Mouse (Mus musculus) lung, postnatal 14 days (tissue): ENCODE measurements at regions not wholly inside any gene's neighbourhood (a gene's known extent, or its start where the extent isn't known, plus 50 kb on each side); places are given as distances from the start of the nearest gene placed in this dataset.

Experiments
- DNase-seq: peaks from one replicate; pipeline ENCODE4 v3.0.0; 2021

DNA sequence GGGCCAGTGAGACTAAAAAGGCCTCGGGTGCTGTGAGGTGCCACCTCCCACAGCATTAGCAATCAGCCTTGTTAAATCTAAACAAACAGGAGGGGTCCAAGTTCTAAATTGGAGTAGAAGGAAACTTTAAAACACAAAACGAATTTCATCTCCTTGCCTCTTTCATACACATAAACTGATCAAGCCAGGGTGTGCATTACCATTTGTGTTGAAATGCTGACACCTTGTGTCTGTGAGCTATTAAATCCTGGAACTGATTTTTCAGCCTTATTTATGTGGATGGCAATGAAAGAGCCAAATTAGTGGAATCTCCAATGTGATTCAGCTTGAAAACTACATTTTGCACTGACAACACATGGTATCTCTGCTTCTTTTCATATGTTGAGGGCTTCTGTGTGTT lies 114.8 kb downstream of the Pcsk1 start:
- no peak for DNase-seq

DNA sequence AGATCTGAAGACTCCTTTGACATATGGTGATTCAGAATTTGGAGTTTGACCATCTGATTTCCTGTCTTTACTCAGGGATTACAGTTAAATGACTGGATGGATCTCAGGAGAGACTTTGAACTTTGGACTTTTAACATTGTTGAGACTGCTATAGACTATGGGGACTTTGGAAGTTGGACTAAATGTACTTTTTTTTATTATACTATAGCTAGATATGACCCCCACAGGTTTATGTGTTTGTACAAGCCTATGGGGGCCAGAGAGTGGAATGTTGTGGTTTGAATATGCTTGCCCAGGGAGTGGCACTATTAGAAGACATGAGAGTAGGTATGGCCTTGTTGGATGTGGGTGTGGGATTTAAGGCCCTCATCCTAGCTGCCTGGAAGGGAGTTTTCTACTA lies 134.3 kb downstream of the Pcsk1 start:
- DNase-seq = no peak

DNA sequence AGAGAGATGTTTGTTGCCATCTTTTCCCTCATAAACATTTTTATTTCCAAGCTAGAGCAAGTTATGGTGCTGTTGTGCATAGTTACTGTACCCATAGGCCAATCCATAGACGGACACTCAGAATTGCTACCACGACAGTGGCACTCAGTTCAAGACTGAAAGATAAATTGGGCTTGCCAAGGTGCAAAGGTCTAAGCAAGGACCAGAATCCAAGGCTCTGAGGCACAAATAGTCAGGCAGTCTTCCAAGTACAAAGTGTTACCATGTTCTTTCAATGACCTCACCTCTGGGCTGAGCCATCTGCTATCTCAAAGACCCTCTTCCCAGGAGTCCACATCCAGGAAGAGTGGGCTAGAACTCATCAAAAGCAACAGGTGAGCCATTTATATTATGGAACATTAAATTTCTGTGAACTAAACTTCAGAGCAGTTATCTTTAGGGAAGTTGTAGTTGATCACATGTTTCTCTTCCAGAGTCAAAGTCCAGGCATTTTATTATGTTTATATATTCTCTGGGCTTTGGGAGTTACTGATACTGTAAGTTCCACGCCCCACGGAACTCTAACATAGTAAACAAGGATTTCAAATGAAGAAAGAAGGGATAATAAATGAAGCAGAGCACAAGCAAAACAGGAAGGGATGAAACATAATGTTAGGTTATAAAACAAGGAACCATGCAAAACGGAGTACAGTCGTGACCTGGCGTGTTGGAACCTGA lies 136.1 kb downstream of the Pcsk1 start:
- no peak for DNase-seq

DNA sequence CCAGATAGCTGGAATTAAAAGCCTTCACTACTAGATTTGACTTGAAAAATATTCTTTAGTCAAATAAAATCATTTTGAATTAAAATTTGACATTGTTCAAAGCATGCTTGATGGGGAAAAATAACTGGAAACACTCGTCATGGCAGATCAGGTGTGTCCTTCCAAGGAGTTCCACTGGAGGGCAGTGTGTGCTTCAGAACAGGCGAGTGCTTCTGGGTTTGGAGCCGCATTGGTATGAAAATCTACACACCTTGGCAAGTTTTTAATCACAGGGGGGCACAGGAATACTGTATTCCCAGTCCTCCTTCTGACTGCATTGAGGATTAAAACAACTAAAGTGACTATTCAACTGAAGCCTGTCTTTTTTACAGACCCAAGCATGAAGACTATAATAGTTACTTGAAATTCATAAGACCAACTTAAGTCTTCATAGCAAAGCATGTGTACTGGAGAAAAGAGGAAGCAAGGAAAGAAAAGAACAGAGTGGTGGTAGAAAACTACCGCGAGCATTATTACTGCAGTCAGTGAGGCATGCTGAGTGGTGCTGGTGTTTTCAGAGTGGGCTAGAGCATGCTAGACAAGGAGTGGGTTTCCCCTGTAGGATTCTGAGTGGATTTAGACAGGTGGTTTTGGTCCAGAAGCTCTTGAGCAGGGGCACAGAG lies 138.1 kb downstream of the Pcsk1 start:
- peak; percentile 66 for DNase-seq

DNA sequence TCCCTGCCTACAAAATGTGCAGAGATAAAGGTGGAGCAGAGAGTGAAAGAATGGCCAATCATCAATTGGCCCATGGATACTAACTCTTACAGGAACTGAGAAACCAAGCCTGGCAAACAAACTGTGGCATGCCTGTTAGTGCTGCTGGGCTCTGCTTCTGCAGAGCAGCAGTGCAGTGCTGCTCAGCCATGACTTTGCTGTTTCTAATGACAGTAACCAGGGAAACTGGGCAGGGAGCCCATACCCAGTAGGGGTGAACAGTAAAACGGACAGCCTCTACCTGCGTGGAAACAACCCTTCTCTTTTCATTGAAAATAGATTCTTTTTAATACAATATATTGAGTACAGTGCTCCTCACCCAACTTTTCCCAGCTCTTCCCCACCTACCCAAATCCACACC lies 146.8 kb downstream of the Pcsk1 start:
- DNase-seq = no peak
